Comparison of ENCODE assay signal across 30 mouse cellular contexts in genomic region chr9:72825511-72825910, GRCm38 (mm10). TPM values are rescaled to one million over a fixed set of nuclear protein-coding genes. Genes with fewer than 3 reads are reported as not detected.
A peak's percentile ranks its signal among the peaks of the same experiment; 100 is the strongest.
DNase-seq lines count a peak whose midpoint lies in the region; ATAC-seq and TF ChIP-seq lines count a peak whose summit lies in the region.
"Had no signal": no experiment of that assay in that cellular context is flagged by ENCODE, and none has a peak within 500 bp of the region (broad histone marks: within the 10 kb centered on the region; RNA-seq: fewer than 3 reads in every experiment).

No protein-coding gene starts in this region.

- H3K4me1 ChIP-seq in forebrain, embryonic 11.5 days (replicated peaks; ENCODE audit: control insufficient read depth, insufficient read depth, low read length), result peaks cover 10% of the 10 kb centered on the region
- no peaks in the 10 kb centered on the region for H3K4me1 ChIP-seq in forebrain, postnatal 0 days (ENCODE audit: insufficient read depth)
- H3K4me1 ChIP-seq in hindbrain, embryonic 11.5 days (replicated peaks; ENCODE audit: control insufficient read depth, insufficient read depth, low read length), result peaks cover 10% of the 10 kb centered on the region
- H3K4me1 ChIP-seq in hindbrain, embryonic 16.5 days (ENCODE audit: control insufficient read depth, insufficient read depth, low read depth, low read length), result peaks cover 3% of the 10 kb centered on the region; the same call in 1 of the 2 replicates
- H3K4me1 ChIP-seq in embryonic facial prominence, embryonic 10.5 days, result peaks cover 44% of the 10 kb centered on the region
- peaks cover 36% of the 10 kb centered on the region for H3K4me1 ChIP-seq in limb, embryonic 10.5 days
- H3K4me1 ChIP-seq: liver, embryonic 12.5 days had no signal

- no peak for ATAC-seq in forebrain, embryonic 11.5 days (replicated peaks; ENCODE audit: low FRiP score)
- no peak for ATAC-seq in forebrain, postnatal 0 days
- no peak for ATAC-seq in hindbrain, embryonic 11.5 days (ENCODE audit: low FRiP score)
- no peak for ATAC-seq in hindbrain, embryonic 16.5 days
- ATAC-seq: forebrain, embryonic 15.5 days; hindbrain, postnatal 0 days; intestine, embryonic 16.5 days; liver, embryonic 12.5 days; midbrain, embryonic 13.5 days; Patski had no signal

- peak overlapping the region; percentile 20; the same call in 1 of the 2 replicates for H3K9ac ChIP-seq in forebrain, embryonic 11.5 days (ENCODE audit: low read length)
- H3K9ac ChIP-seq in forebrain, postnatal 0 days, result no peak overlapping the region
- H3K9ac ChIP-seq in hindbrain, embryonic 11.5 days (ENCODE audit: low read depth, low read length), result no peak overlapping the region
- no peak overlapping the region for H3K9ac ChIP-seq in hindbrain, embryonic 16.5 days (ENCODE audit: low read depth, low read length)
- H3K9ac ChIP-seq: forebrain, embryonic 15.5 days; limb, embryonic 13.5 days; liver, embryonic 12.5 days; midbrain, embryonic 13.5 days; neural tube, embryonic 12.5 days had no signal

- H3K4me2 ChIP-seq in forebrain, embryonic 11.5 days (ENCODE audit: low read depth, low read length, severe bottlenecking), result no peak overlapping the region
- no peak overlapping the region for H3K4me2 ChIP-seq in forebrain, postnatal 0 days (ENCODE audit: low read depth)
- no peak overlapping the region for H3K4me2 ChIP-seq in hindbrain, embryonic 11.5 days (replicated peaks; ENCODE audit: low read depth, low read length)
- no peak overlapping the region for H3K4me2 ChIP-seq in hindbrain, embryonic 16.5 days (ENCODE audit: low read length)
- H3K4me2 ChIP-seq: forebrain, embryonic 15.5 days; limb, embryonic 13.5 days; liver, embryonic 12.5 days; midbrain, embryonic 13.5 days; neural tube, embryonic 12.5 days had no signal

- H3K9me3 ChIP-seq in forebrain, embryonic 11.5 days (ENCODE audit: control insufficient read depth, low read length), result no peaks in the 10 kb centered on the region
- no peaks in the 10 kb centered on the region for H3K9me3 ChIP-seq in forebrain, postnatal 0 days (ENCODE audit: low read length)
- H3K9me3 ChIP-seq in hindbrain, embryonic 11.5 days (ENCODE audit: control insufficient read depth, low read length), result no peaks in the 10 kb centered on the region
- H3K9me3 ChIP-seq in hindbrain, embryonic 16.5 days (ENCODE audit: control insufficient read depth, low read length), result no peaks in the 10 kb centered on the region
- no peaks in the 10 kb centered on the region for H3K9me3 ChIP-seq in embryonic facial prominence, embryonic 10.5 days
- H3K9me3 ChIP-seq in limb, embryonic 10.5 days (replicated peaks), result no peaks in the 10 kb centered on the region
- H3K9me3 ChIP-seq: forebrain, embryonic 15.5 days; G1E; limb, embryonic 13.5 days; liver, embryonic 12.5 days; midbrain, embryonic 13.5 days; neural tube, embryonic 12.5 days had no signal

- WGBS in forebrain, embryonic 11.5 days, result 7% methylated on average over 4 of the region's 4 CpGs
- WGBS in forebrain, postnatal 0 days, result 25% methylated on average over 4 of the region's 4 CpGs
- 8% methylated on average over 4 of the region's 4 CpGs for WGBS in hindbrain, embryonic 11.5 days
- 18% methylated on average over 4 of the region's 4 CpGs for WGBS in hindbrain, embryonic 16.5 days
- 16% methylated on average over 4 of the region's 4 CpGs for WGBS in embryonic facial prominence, embryonic 10.5 days
- WGBS in limb, embryonic 10.5 days, result 22% methylated on average over 4 of the region's 4 CpGs

- no peaks in the 10 kb centered on the region for H3K36me3 ChIP-seq in forebrain, embryonic 11.5 days (ENCODE audit: control insufficient read depth, insufficient read depth, low read length)
- H3K36me3 ChIP-seq in forebrain, postnatal 0 days (ENCODE audit: insufficient read depth), result no peaks in the 10 kb centered on the region
- no peaks in the 10 kb centered on the region for H3K36me3 ChIP-seq in hindbrain, embryonic 11.5 days (ENCODE audit: control insufficient read depth, insufficient read depth, low read length)
- H3K36me3 ChIP-seq in hindbrain, embryonic 16.5 days (ENCODE audit: control insufficient read depth, insufficient read depth, low read length), result no peaks in the 10 kb centered on the region
- H3K36me3 ChIP-seq in embryonic facial prominence, embryonic 10.5 days (replicated peaks), result peaks cover 57% of the 10 kb centered on the region
- peaks cover 44% of the 10 kb centered on the region for H3K36me3 ChIP-seq in limb, embryonic 10.5 days
- H3K36me3 ChIP-seq: forebrain, embryonic 15.5 days; G1E; limb, embryonic 13.5 days; liver, embryonic 12.5 days; midbrain, embryonic 13.5 days; neural tube, embryonic 12.5 days had no signal

- H3K27ac ChIP-seq in forebrain, embryonic 11.5 days (ENCODE audit: low read depth, low read length), result peak overlapping the region; percentile 21; the same call in 1 of the 2 replicates
- H3K27ac ChIP-seq in forebrain, postnatal 0 days (ENCODE audit: low read depth, low read length), result no peak overlapping the region
- peak overlapping the region; percentile 58; the same call in 1 of the 2 replicates for H3K27ac ChIP-seq in hindbrain, embryonic 11.5 days (ENCODE audit: low read depth, low read length)
- H3K27ac ChIP-seq in hindbrain, embryonic 16.5 days (ENCODE audit: low read depth, low read length), result no peak overlapping the region
- H3K27ac ChIP-seq in embryonic facial prominence, embryonic 10.5 days (replicated peaks), result peak overlapping the region; percentile 7
- 0 out of 2 replicates have a peak overlapping the region, but pooled peaks have one; percentile 4 for H3K27ac ChIP-seq in limb, embryonic 10.5 days
- H3K27ac ChIP-seq: forebrain, embryonic 15.5 days; hindbrain, postnatal 0 days; limb, embryonic 13.5 days; liver, embryonic 12.5 days; midbrain, embryonic 13.5 days; neural tube, embryonic 12.5 days; stomach, postnatal 0 days had no signal

- DNase-seq in forebrain, embryonic 11.5 days (ENCODE audit: low spot score), result no peak
- no peak for DNase-seq in forebrain, postnatal 0 days
- DNase-seq in hindbrain, embryonic 11.5 days (ENCODE audit: low spot score), result peak; percentile 31
- no peak for DNase-seq in embryonic facial prominence, embryonic 10.5 days (ENCODE audit: low spot score)
- no peak for DNase-seq in limb, embryonic 10.5 days (ENCODE audit: low spot score)
- no peak for DNase-seq in testis, postnatal 14 days (ENCODE audit: low spot score)
- DNase-seq: adrenal gland, adult 2 months; cerebellum, adult 11 months; cerebellum, adult 9-11 months; gastrocnemius, postnatal 14 days; heart, adult 11 months; kidney, adult 9 months; kidney, postnatal 14 days; layer of hippocampus, postnatal 36 days; lung, adult 18-20 months; lung, postnatal 14 days; right cerebral cortex, postnatal 14 days had no signal

- no peaks in the 10 kb centered on the region for H3K27me3 ChIP-seq in forebrain, embryonic 11.5 days (ENCODE audit: control insufficient read depth, insufficient read depth, low read length)
- H3K27me3 ChIP-seq in forebrain, postnatal 0 days (ENCODE audit: insufficient read depth, low read length), result no peaks in the 10 kb centered on the region; the same call in 1 of the 2 replicates
- H3K27me3 ChIP-seq in hindbrain, embryonic 11.5 days (ENCODE audit: control insufficient read depth, insufficient read depth, low read length), result no peaks in the 10 kb centered on the region
- H3K27me3 ChIP-seq in hindbrain, embryonic 16.5 days (replicated peaks; ENCODE audit: control insufficient read depth, insufficient read depth, low read length), result no peaks in the 10 kb centered on the region
- no peaks in the 10 kb centered on the region for H3K27me3 ChIP-seq in embryonic facial prominence, embryonic 10.5 days (replicated peaks; ENCODE audit: low read depth, poor library complexity, severe bottlenecking)
- no peaks in the 10 kb centered on the region for H3K27me3 ChIP-seq in limb, embryonic 10.5 days (ENCODE audit: low read depth, poor library complexity, severe bottlenecking)
- H3K27me3 ChIP-seq: forebrain, embryonic 15.5 days; liver, embryonic 12.5 days; midbrain, embryonic 13.5 days; neural tube, embryonic 12.5 days; Patski had no signal

- TF ChIP-seq CTCF in forebrain, postnatal 0 days (IDR thresholded peaks at IDR 0.05; ENCODE audit: low read depth), result no peak

- H3K4me3 ChIP-seq in forebrain, embryonic 11.5 days (ENCODE audit: low read depth, low read length), result no peak overlapping the region
- H3K4me3 ChIP-seq in forebrain, postnatal 0 days (ENCODE audit: low read depth, low read length), result no peak overlapping the region
- no peak overlapping the region for H3K4me3 ChIP-seq in hindbrain, embryonic 11.5 days (ENCODE audit: low read depth, low read length)
- no peak overlapping the region for H3K4me3 ChIP-seq in hindbrain, embryonic 16.5 days (ENCODE audit: low read length)
- H3K4me3 ChIP-seq in embryonic facial prominence, embryonic 10.5 days, result 0 out of 2 replicates have a peak overlapping the region, but pooled peaks have one; percentile 1
- no peak overlapping the region for H3K4me3 ChIP-seq in limb, embryonic 10.5 days
- H3K4me3 ChIP-seq: forebrain, embryonic 15.5 days; limb, embryonic 13.5 days; liver, embryonic 12.5 days; midbrain, embryonic 13.5 days; neural tube, embryonic 12.5 days had no signal

RNA-seq across cellular contexts. Expression of gene Prtg, which starts 18.8 kb away (rescaled TPM):
- polyA plus RNA-seq in forebrain, embryonic 11.5 days (2014; fragmentation: Nextera tagmentation; extraction: Ambion mirVana), result 3.4 and 3.6 TPM in 2 replicates
- 0.62 and 0.76 TPM in 2 replicates for total RNA-seq in forebrain, postnatal 0 days (2014; rRNA removed)
- 0.11 and 0.18 TPM in 2 replicates for polyA plus RNA-seq in forebrain, postnatal 0 days (2015; fragmentation: Nextera tagmentation; extraction: Ambion mirVana)
- polyA plus RNA-seq in hindbrain, embryonic 11.5 days (2014; fragmentation: Nextera tagmentation; extraction: Ambion mirVana), result 4.7 and 5.4 TPM in 2 replicates
- polyA plus RNA-seq in hindbrain, embryonic 16.5 days (2015; fragmentation: Nextera tagmentation; extraction: Ambion mirVana), result 0.40 and 0.51 TPM in 2 replicates
- 9.5 and 15.1 TPM in 2 replicates for polyA plus RNA-seq in embryonic facial prominence, embryonic 10.5 days (2016; fragmentation: Nextera tagmentation; extraction: Ambion mirVana)
- 5.5 and 11.4 TPM in 2 replicates for polyA plus RNA-seq in limb, embryonic 10.5 days (2016; fragmentation: Nextera tagmentation; extraction: Ambion mirVana)
- total RNA-seq: common myeloid progenitor, adult 5-6 weeks; megakaryocyte progenitor cell, adult 5-6 weeks had no signal
- polyA plus RNA-seq: G1E had no signal

Comparison
In these comparisons a context has a peak if more than half of its experiments do, and no peak if none do; other contexts are left out.
1. H3K27ac ChIP-seq: peak in forebrain, embryonic 11.5 days (single experiment), hindbrain, embryonic 11.5 days (single experiment), embryonic facial prominence, embryonic 10.5 days (single experiment) and limb, embryonic 10.5 days (single experiment); none in forebrain, postnatal 0 days (single experiment) and hindbrain, embryonic 16.5 days (single experiment).